Mouse (Mus musculus): ENCODE measurements at regions not wholly inside any gene's neighbourhood (a gene's known extent, or its start where the extent isn't known, plus 50 kb on each side); places are given as distances from the start of the nearest gene placed in this dataset.

DNA sequence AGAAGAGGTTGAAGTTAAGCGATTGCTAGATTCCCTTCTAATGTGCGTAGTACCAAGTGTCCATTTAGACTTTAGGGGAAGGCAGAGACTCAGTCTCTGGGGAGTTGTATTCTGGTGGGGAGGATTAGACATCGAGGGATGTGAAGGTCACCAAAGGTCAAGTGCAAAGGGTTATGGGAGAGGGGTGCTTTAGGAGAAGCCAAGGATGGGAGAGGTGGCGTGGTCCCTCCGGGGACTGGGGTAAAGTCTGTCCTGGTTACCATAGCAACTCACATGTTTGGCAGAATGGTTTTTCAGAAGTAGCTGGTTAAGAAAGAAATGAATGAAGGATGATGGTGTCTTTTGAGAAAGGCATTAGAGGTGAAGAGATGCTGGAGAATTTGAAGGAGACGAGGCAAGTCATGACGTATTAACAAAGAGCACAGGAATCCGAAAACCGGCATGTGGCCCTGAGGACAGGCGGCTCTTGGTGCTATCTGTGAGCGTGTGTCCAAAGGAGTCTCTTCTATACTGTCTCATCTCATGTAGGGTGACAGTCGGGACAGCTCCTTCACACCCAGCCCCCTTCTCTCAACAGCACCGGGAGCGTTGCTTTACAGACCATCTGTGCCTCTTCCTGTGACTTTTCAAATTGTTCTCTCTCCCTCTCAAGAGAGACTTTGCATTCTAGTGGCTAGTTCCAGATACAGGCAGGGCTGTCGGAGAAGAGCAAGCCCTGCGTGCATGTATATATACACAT lies 125.6 kb upstream of the Aldh1b1 start:
- DNase-seq (ENCODE audit: low read depth): peak; percentile 78
- TF ChIP-seq CTCF (IDR thresholded peaks at IDR 0.05; ENCODE audit: borderline replicate concordance, extremely low read depth, insufficient read depth, insufficient read length) (no peak), POLR2A (IDR thresholded peaks at IDR 0.05; ENCODE audit: borderline replicate concordance, extremely low read depth, insufficient read depth, insufficient read length, poor library complexity, severe bottlenecking) (no peak)

- no peak for TF ChIP-seq POLR2A (IDR thresholded peaks at IDR 0.05; ENCODE audit: borderline replicate concordance, extremely low read depth, insufficient read depth, insufficient read length, poor library complexity, severe bottlenecking)
- no peak for TF ChIP-seq CTCF (IDR thresholded peaks at IDR 0.05; ENCODE audit: borderline replicate concordance, extremely low read depth, insufficient read depth, insufficient read length)
- DNase-seq (ENCODE audit: low read depth): peak; percentile 70
Observed at GRCm38 (mm10) chr4:45672262-45673076, 126.4 kb upstream of the Aldh1b1 start.

- TF ChIP-seq CTCF (IDR thresholded peaks at IDR 0.05; ENCODE audit: borderline replicate concordance, extremely low read depth, insufficient read depth, insufficient read length) (no peak), POLR2A (IDR thresholded peaks at IDR 0.05; ENCODE audit: borderline replicate concordance, extremely low read depth, insufficient read depth, insufficient read length, poor library complexity, severe bottlenecking) (no peak)
Observed at GRCm38 (mm10) chr4:45664372-45664771, 132.1 kb upstream of the Shb start.

GRCm38 (mm10) chr4:45657350-45657978 lies 125.2 kb upstream of the Shb start:
- TF ChIP-seq POLR2A (IDR thresholded peaks at IDR 0.05; ENCODE audit: borderline replicate concordance, extremely low read depth, insufficient read depth, insufficient read length, poor library complexity, severe bottlenecking) (no peak), CTCF (IDR thresholded peaks at IDR 0.05; ENCODE audit: borderline replicate concordance, extremely low read depth, insufficient read depth, insufficient read length) (no peak)

More at GRCm38 (mm10) chr4:45664372-45664771, 132.1 kb upstream of the Shb start:
- DNase-seq (ENCODE audit: low read depth): no peak

GRCm38 (mm10) chr4:45655780-45656179 lies 123.5 kb upstream of the Shb start:
- DNase-seq (ENCODE audit: low read depth): no peak
- no peak for TF ChIP-seq POLR2A (IDR thresholded peaks at IDR 0.05; ENCODE audit: borderline replicate concordance, extremely low read depth, insufficient read depth, insufficient read length, poor library complexity, severe bottlenecking)
- TF ChIP-seq CTCF (IDR thresholded peaks at IDR 0.05; ENCODE audit: borderline replicate concordance, extremely low read depth, insufficient read depth, insufficient read length): no peak

More at GRCm38 (mm10) chr4:45657350-45657978, 125.2 kb upstream of the Shb start:
- DNase-seq (ENCODE audit: low read depth): no peak

DNA sequence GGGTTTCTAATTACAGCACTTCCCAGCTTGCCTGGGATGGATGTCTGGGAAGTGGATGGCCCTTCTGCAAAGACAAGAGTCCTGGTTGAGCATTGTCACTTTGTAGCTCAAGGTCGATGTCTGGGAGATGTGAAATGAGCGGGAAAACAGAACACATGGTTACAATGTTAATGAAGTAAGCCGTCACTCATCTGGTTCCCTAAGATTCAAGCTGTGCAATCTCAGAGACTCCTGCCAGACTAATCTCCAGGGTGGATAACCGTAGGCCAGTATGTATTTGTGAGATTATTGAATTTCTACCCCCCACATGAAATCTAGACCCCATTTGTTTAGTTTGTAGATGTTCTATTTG lies 122.5 kb upstream of the Shb start:
- TF ChIP-seq CTCF (IDR thresholded peaks at IDR 0.05; ENCODE audit: borderline replicate concordance, extremely low read depth, insufficient read depth, insufficient read length) (no peak), POLR2A (IDR thresholded peaks at IDR 0.05; ENCODE audit: borderline replicate concordance, extremely low read depth, insufficient read depth, insufficient read length, poor library complexity, severe bottlenecking) (no peak)
- peak; percentile 86 for DNase-seq (ENCODE audit: low read depth)

GRCm38 (mm10) chr4:45654019-45654803 lies 121.9 kb upstream of the Shb start:
- peak; percentile 94 for DNase-seq (ENCODE audit: low read depth)
- TF ChIP-seq POLR2A (IDR thresholded peaks at IDR 0.05; ENCODE audit: borderline replicate concordance, extremely low read depth, insufficient read depth, insufficient read length, poor library complexity, severe bottlenecking): no peak
- TF ChIP-seq CTCF (IDR thresholded peaks at IDR 0.05; ENCODE audit: borderline replicate concordance, extremely low read depth, insufficient read depth, insufficient read length): no peak

- DNase-seq (ENCODE audit: low read depth): no peak
- TF ChIP-seq POLR2A (IDR thresholded peaks at IDR 0.05; ENCODE audit: borderline replicate concordance, extremely low read depth, insufficient read depth, insufficient read length, poor library complexity, severe bottlenecking) (no peak), CTCF (IDR thresholded peaks at IDR 0.05; ENCODE audit: borderline replicate concordance, extremely low read depth, insufficient read depth, insufficient read length) (no peak)
Observed at GRCm38 (mm10) chr4:45648884-45649577, 116.8 kb upstream of the Shb start.

DNA sequence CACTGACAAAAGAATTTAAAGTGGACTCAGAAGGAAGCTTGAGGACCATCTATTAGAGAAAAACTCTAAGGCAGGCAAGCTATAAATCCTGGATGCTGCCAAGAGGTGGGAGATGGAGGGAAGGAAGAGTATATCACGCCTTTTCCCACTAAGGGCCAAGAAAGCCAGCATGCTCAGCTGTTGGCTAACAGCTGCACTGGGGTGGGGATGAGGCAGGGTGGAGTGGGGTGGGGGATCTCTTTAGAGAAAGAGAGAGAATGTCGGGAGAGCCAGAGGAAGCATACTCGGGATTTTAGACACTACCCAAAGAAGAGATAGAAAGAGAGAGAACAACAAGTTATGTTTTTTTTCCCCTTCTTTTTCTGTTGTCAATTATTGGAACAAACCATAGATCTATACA lies 115.2 kb upstream of the Shb start:
- no peak for DNase-seq (ENCODE audit: low read depth)
- TF ChIP-seq CTCF (IDR thresholded peaks at IDR 0.05; ENCODE audit: borderline replicate concordance, extremely low read depth, insufficient read depth, insufficient read length) (no peak), POLR2A (IDR thresholded peaks at IDR 0.05; ENCODE audit: borderline replicate concordance, extremely low read depth, insufficient read depth, insufficient read length, poor library complexity, severe bottlenecking) (no peak)

DNA sequence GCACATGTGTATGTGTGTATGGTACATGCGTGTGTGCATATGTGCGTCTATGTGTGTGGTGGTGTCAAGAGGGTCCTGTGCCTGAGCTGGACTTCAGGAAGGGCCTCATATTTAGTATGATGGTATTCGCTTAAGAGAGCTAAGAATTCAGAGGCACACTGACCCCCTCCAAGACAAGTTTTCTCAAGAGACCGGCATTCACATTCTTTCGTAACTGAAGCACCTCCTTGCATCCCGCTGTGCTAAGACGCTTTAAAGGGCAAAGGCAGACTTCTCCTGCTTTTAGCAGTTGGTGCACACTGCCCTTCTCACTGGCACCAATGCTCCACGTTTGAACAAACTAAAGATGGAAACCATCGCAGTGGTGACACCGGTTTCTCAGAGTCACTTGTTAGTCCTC lies 110.3 kb upstream of the Shb start:
- DNase-seq (ENCODE audit: low read depth): no peak
- TF ChIP-seq POLR2A (IDR thresholded peaks at IDR 0.05; ENCODE audit: borderline replicate concordance, extremely low read depth, insufficient read depth, insufficient read length, poor library complexity, severe bottlenecking) (no peak), CTCF (IDR thresholded peaks at IDR 0.05; ENCODE audit: borderline replicate concordance, extremely low read depth, insufficient read depth, insufficient read length) (no peak)

Measured in brain, embryonic 14.5 days (tissue).